Mouse (Mus musculus): ENCODE data around the gene Atf7. TPM values are rescaled to one million over a fixed set of nuclear protein-coding genes. Genes with fewer than 3 reads are reported as not detected.
"Not testable (repeated sequence)": the region's sequence is repeated elsewhere in the genome, so short reads cannot be mapped to it uniquely, and the experiment has no call there.

Atf7 gene
- polyA plus RNA-seq, 1 experiment from 2014 or later = 15.0 TPM

DNA sequence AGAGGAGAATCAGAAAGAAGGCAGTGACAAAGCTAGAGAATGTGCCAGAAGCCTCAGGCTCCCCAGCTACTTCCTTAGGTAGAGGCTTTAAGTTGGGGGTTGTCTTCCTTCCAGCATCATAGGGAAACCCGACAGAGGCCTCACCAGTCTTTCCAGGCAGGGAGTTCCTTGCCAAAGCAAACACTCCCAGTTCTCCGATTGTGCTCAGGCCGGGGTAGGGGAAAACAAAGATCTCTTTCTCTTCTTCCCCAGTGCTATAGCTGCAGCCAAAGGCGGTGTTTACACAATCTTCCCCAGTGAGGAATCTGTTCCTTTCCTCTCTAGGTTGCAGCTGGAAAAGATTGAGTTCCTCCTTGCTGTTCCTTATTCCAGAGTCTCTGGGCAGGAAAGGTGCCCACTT, 31.4 kb upstream of the Atf7 start:
- TF ChIP-seq CTCF (IDR thresholded peaks at IDR 0.05; ENCODE audit: low read depth) = no peak
- no peak overlapping the region for H3K4me2 ChIP-seq (replicated peaks; ENCODE audit: low read depth)
- H3K27me3 ChIP-seq (replicated peaks; ENCODE audit: control insufficient read depth, insufficient read depth, low read length) = no peaks in the 10 kb centered on the region
- peak; percentile 76 for ATAC-seq
- no peak overlapping the region for H3K9ac ChIP-seq (ENCODE audit: low read depth, low read length)
- H3K4me3 ChIP-seq (ENCODE audit: low read depth, low read length) = no peak overlapping the region
- WGBS = 6% methylated on average over 4 of the region's 4 CpGs
- peaks cover 13% of the 10 kb centered on the region; the same call in 1 of the 2 replicates for H3K36me3 ChIP-seq (ENCODE audit: control insufficient read depth, insufficient read depth)
- no peaks in the 10 kb centered on the region for H3K9me3 ChIP-seq (ENCODE audit: control insufficient read depth)
- H3K4me1 ChIP-seq (replicated peaks; ENCODE audit: control insufficient read depth, insufficient read depth, low read length) = peaks cover 6% of the 10 kb centered on the region; the same call in 1 of the 2 replicates
- H3K27ac ChIP-seq (ENCODE audit: low read depth, low read length) = peak overlapping the region; percentile 50

DNA sequence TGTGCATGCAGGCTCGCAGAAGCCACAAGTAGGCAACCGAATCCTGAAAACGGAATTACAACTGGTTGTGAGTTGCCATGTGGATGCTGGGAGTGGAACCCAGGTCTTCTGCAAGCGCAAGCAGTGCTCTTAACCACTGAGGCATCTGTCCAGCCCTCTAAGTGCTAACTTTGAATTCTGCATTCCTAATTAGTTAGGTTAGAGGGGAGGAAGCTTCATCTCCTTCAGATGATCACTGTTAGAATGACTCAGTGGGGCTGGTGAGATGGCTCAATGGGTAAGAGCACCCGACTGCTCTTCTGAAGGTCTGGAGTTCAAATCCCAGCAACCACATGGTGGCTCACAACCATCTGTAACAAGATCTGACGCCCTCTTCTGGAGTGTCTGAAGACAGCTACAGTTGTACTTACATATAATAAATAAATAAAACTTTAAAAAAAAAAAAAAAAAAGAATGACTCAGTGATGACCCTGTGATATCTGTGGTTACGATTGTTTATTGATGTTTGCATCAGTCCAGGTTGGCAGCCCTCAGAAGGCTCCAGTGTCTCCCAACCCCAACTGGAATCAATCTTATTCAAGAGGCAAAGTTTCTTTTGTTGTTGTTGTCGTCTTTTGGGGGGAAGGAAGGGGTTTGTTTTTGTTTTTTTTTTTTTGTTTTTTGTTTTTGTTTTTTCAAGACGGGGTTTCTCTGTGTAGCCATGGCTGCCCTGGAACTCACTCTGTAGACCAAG, 26.8 kb upstream of the Atf7 start:
- H3K4me3 ChIP-seq (ENCODE audit: low read depth, low read length); H3K4me2 ChIP-seq (replicated peaks; ENCODE audit: low read depth); H3K27ac ChIP-seq (ENCODE audit: low read depth, low read length); H3K36me3 ChIP-seq (ENCODE audit: control insufficient read depth, insufficient read depth); H3K9me3 ChIP-seq (ENCODE audit: control insufficient read depth); H3K4me1 ChIP-seq (replicated peaks; ENCODE audit: control insufficient read depth, insufficient read depth, low read length); ATAC-seq; H3K27me3 ChIP-seq (replicated peaks; ENCODE audit: control insufficient read depth, insufficient read depth, low read length); H3K9ac ChIP-seq (ENCODE audit: low read depth, low read length): not testable (repeated sequence)
- WGBS = 85% methylated on average over 8 of the region's 9 CpGs

- no peaks in the 10 kb centered on the region for H3K4me1 ChIP-seq (replicated peaks; ENCODE audit: control insufficient read depth, insufficient read depth, low read length)
- H3K27ac ChIP-seq (ENCODE audit: low read depth, low read length) = no peak overlapping the region
- no peak overlapping the region for H3K4me3 ChIP-seq (ENCODE audit: low read depth, low read length)
- H3K9ac ChIP-seq (ENCODE audit: low read depth, low read length) = no peak overlapping the region
- H3K27me3 ChIP-seq (replicated peaks; ENCODE audit: control insufficient read depth, insufficient read depth, low read length) = no peaks in the 10 kb centered on the region
- 83% methylated on average over 3 of the region's 3 CpGs for WGBS
- no peaks in the 10 kb centered on the region for H3K9me3 ChIP-seq (ENCODE audit: control insufficient read depth)
- no peaks in the 10 kb centered on the region for H3K36me3 ChIP-seq (ENCODE audit: control insufficient read depth, insufficient read depth)
- H3K4me2 ChIP-seq (replicated peaks; ENCODE audit: low read depth) = no peak overlapping the region
- ATAC-seq = no peak
- no peak for TF ChIP-seq CTCF (IDR thresholded peaks at IDR 0.05; ENCODE audit: low read depth)
These were observed 25.8 kb upstream of the Atf7 start for GRCm38 (mm10) chr15:102651107-102651506.

DNA sequence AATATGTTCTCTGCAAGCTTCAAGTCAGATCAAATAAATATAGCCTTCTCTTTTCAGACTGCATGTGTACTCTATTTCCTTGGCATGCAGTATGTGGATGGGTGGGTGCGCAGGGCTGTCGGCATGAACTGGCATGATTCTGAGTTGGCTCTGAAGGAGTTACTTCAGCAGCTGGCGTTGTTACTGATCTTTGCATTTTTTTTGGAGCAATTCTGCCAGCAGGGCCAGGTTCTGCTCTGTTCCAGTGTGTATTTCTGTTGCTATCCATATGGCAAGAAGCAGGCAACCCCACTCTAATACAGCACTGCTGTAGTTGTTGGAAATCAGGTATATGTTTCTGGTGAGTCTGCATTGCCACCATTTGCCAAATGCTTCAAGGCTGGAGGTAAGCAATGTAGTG, 10.6 kb upstream of the Atf7 start:
- 76% methylated on average over 3 of the region's 3 CpGs for WGBS
- H3K36me3 ChIP-seq (ENCODE audit: control insufficient read depth, insufficient read depth) = no peaks in the 10 kb centered on the region

GRCm38 (mm10) chr15:102634684-102635083, 9.4 kb upstream of the Atf7 start:
- ATAC-seq = no peak
- H3K27ac ChIP-seq (ENCODE audit: low read depth, low read length) = no peak overlapping the region
- TF ChIP-seq CTCF (IDR thresholded peaks at IDR 0.05; ENCODE audit: low read depth) = no peak
- H3K4me3 ChIP-seq (ENCODE audit: low read depth, low read length) = no peak overlapping the region
- H3K9me3 ChIP-seq (ENCODE audit: control insufficient read depth) = no peaks in the 10 kb centered on the region
- no peaks in the 10 kb centered on the region for H3K36me3 ChIP-seq (ENCODE audit: control insufficient read depth, insufficient read depth)
- no peak overlapping the region for H3K9ac ChIP-seq (ENCODE audit: low read depth, low read length)
- 94% methylated on average over 8 of the region's 8 CpGs for WGBS
- H3K27me3 ChIP-seq (replicated peaks; ENCODE audit: control insufficient read depth, insufficient read depth, low read length) = no peaks in the 10 kb centered on the region
- no peaks in the 10 kb centered on the region for H3K4me1 ChIP-seq (replicated peaks; ENCODE audit: control insufficient read depth, insufficient read depth, low read length)
- no peak overlapping the region for H3K4me2 ChIP-seq (replicated peaks; ENCODE audit: low read depth)

More for the DNA sequence above, 10.6 kb upstream of the Atf7 start:
- no peak for TF ChIP-seq CTCF (IDR thresholded peaks at IDR 0.05; ENCODE audit: low read depth)
- Histone ChIP-seq H3K9ac (ENCODE audit: low read depth, low read length) (no peak overlapping the region), H3K9me3 (ENCODE audit: control insufficient read depth) (no peaks in the 10 kb centered on the region), H3K4me1 (replicated peaks; ENCODE audit: control insufficient read depth, insufficient read depth, low read length) (no peaks in the 10 kb centered on the region), H3K4me3 (ENCODE audit: low read depth, low read length) (no peak overlapping the region), H3K4me2 (replicated peaks; ENCODE audit: low read depth) (no peak overlapping the region), H3K27ac (ENCODE audit: low read depth, low read length) (no peak overlapping the region), H3K27me3 (replicated peaks; ENCODE audit: control insufficient read depth, insufficient read depth, low read length) (no peaks in the 10 kb centered on the region)
- no peak for ATAC-seq

DNA sequence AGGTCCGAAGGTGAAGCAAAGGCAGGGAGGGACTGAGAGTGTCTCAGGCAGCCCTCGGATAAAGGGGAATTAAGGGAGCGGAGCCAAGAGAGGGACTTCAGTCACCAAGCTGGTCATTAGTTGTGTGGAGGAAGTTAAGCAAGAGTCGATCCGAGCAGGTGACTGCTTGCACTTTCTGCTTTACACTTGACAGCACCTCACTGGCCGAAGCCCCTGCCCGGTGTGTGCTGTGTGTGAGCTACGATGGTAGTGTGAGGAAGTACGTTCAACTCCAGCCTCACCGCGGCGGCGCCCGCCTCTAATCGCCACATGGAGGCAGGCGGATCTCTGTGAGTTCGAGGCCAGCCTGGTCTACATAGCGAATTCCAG, 407 bp upstream of the Atf7 start:
- no peaks in the 10 kb centered on the region for H3K27me3 ChIP-seq (replicated peaks; ENCODE audit: control insufficient read depth, insufficient read depth, low read length)
- H3K4me2 ChIP-seq (replicated peaks; ENCODE audit: low read depth) = peak overlapping the region; percentile 76
- peak; percentile 61; the same call in 1 of the 2 replicates for ATAC-seq
- H3K4me3 ChIP-seq (ENCODE audit: low read depth, low read length) = peak overlapping the region; percentile 61
- peak overlapping the region; percentile 95 for H3K27ac ChIP-seq (ENCODE audit: low read depth, low read length)
- WGBS = 1% methylated on average over 18 of the region's 18 CpGs
- no peaks in the 10 kb centered on the region for H3K36me3 ChIP-seq (ENCODE audit: control insufficient read depth, insufficient read depth)
- TF ChIP-seq CTCF (IDR thresholded peaks at IDR 0.05; ENCODE audit: low read depth) = 0 out of 2 replicates have a peak, but pooled peaks have one; percentile 2
- no peaks in the 10 kb centered on the region for H3K9me3 ChIP-seq (ENCODE audit: control insufficient read depth)
- peak overlapping the region; percentile 57 for H3K9ac ChIP-seq (ENCODE audit: low read depth, low read length)
- H3K4me1 ChIP-seq (replicated peaks; ENCODE audit: control insufficient read depth, insufficient read depth, low read length) = no peaks in the 10 kb centered on the region

Data from intestine, postnatal 0 days (tissue).